Mouse (Mus musculus): ENCODE measurements at regions not wholly inside any gene's neighbourhood (a gene's known extent, or its start where the extent isn't known, plus 50 kb on each side); places are given as distances from the start of the nearest gene placed in this dataset.

- TF ChIP-seq CTCF (IDR thresholded peaks at IDR 0.05; ENCODE audit: control insufficient read depth, insufficient read depth, low read length) (no peak), POLR2A (IDR thresholded peaks at IDR 0.05; ENCODE audit: borderline replicate concordance, control insufficient read depth, low read depth, low read length) (no peak)
Measured at GRCm38 (mm10) chr3:102366188-102366587, 103.5 kb upstream of the Ngf start.

All from bone marrow, adult 2 months (tissue).